Mouse (Mus musculus) ovary, postnatal 36 days (tissue): Measurements from ENCODE around the gene Treh.
"Not testable (repeated sequence)": the region's sequence is repeated elsewhere in the genome, so short reads cannot be mapped to it uniquely, and the experiment has no call there.

Experiments
- DNase-seq: peaks from one replicate; pipeline ENCODE4 v3.0.0; 2022; ENCODE audit warnings: low spot score, mixed read lengths

The Treh gene

GRCm38 (mm10) chr9:44673005-44673404 lies at the start of gene Treh:
Gene Treh, plus strand, starts transcription at chr9:44673233.
- DNase-seq, result no peak

- DNase-seq, result no peak
These were observed 48.6 kb upstream of the Treh start for GRCm38 (mm10) chr9:44624390-44624789.

GRCm38 (mm10) chr9:44626268-44626667 lies 46.8 kb upstream of the Treh start:
- no peak for DNase-seq

- DNase-seq, result peak; percentile 22
These were observed 35.4 kb upstream of the Treh start for GRCm38 (mm10) chr9:44637551-44638169.

- peak; percentile 20 for DNase-seq
These were observed 34.3 kb upstream of the Treh start for GRCm38 (mm10) chr9:44638726-44639125.

GRCm38 (mm10) chr9:44640028-44640427 lies 33.0 kb upstream of the Treh start:
- DNase-seq, result not testable (repeated sequence)

- DNase-seq, result no peak
These were observed 32.2 kb upstream of the Treh start for GRCm38 (mm10) chr9:44640646-44641357.

- DNase-seq, result no peak
These were observed 31.4 kb upstream of the Treh start for GRCm38 (mm10) chr9:44641616-44642015.

- no peak for DNase-seq
These were observed 29.9 kb upstream of the Treh start for GRCm38 (mm10) chr9:44643103-44643502.

GRCm38 (mm10) chr9:44644186-44644585 lies 28.8 kb upstream of the Treh start:
- no peak for DNase-seq

- peak; percentile 37 for DNase-seq
These were observed 27.6 kb upstream of the Treh start for GRCm38 (mm10) chr9:44645481-44645880.

GRCm38 (mm10) chr9:44645924-44646323 lies 27.1 kb upstream of the Treh start:
- no peak for DNase-seq

- no peak for DNase-seq
These were observed 26.7 kb upstream of the Treh start for GRCm38 (mm10) chr9:44646366-44646765.

- DNase-seq, result no peak
These were observed 26.0 kb upstream of the Treh start for GRCm38 (mm10) chr9:44647026-44647425.

GRCm38 (mm10) chr9:44647656-44648055 lies 25.4 kb upstream of the Treh start:
- DNase-seq, result no peak

GRCm38 (mm10) chr9:44648881-44649281 lies 24.2 kb upstream of the Treh start:
- no peak for DNase-seq

GRCm38 (mm10) chr9:44652027-44652426 lies 21.0 kb upstream of the Treh start:
- DNase-seq, result peak; percentile 72

- DNase-seq, result no peak
These were observed 19.1 kb upstream of the Treh start for GRCm38 (mm10) chr9:44653896-44654295.

- DNase-seq, result peak; percentile 49
These were observed 17.7 kb upstream of the Treh start for GRCm38 (mm10) chr9:44655098-44656066.

- DNase-seq, result no peak
These were observed 9.3 kb upstream of the Treh start for GRCm38 (mm10) chr9:44663706-44664105.

GRCm38 (mm10) chr9:44671416-44671815 lies 1.6 kb upstream of the Treh start:
- DNase-seq, result no peak

GRCm38 (mm10) chr9:44672291-44672865 lies 655 bp upstream of the Treh start:
- no peak for DNase-seq
